In genomic region chr6:7326974-7327373, GRCm38 (mm10) we compare ENCODE assay signal across 16 mouse cellular contexts.
"Had no signal": no experiment of that assay in that cellular context is flagged by ENCODE, and none has a peak within 500 bp of the region (broad histone marks: within the 10 kb centered on the region; RNA-seq: fewer than 3 reads in every experiment).

No protein-coding gene starts in this region.

- H3K4me1 ChIP-seq: limb, embryonic 10.5 days; liver, embryonic 15.5 days; neural tube, embryonic 15.5 days had no signal

- H3K4me2 ChIP-seq: liver, embryonic 11.5 days; liver, embryonic 15.5 days; lung, embryonic 14.5 days; neural tube, embryonic 15.5 days had no signal

- H3K9me3 ChIP-seq: limb, embryonic 10.5 days; liver, embryonic 15.5 days; neural tube, embryonic 15.5 days had no signal

- ATAC-seq: intestine, postnatal 0 days had no signal

- H3K9ac ChIP-seq: liver, embryonic 15.5 days; lung, embryonic 14.5 days; neural tube, embryonic 15.5 days had no signal

- H3K4me3 ChIP-seq: left cerebral cortex, adult 2 months; limb, embryonic 10.5 days; liver, embryonic 15.5 days; myocyte; neural tube, embryonic 15.5 days had no signal

- H3K36me3 ChIP-seq: limb, embryonic 10.5 days; liver, embryonic 15.5 days; neural tube, embryonic 15.5 days had no signal

- H3K27ac ChIP-seq: left cerebral cortex, adult 2 months; limb, embryonic 10.5 days; liver, embryonic 15.5 days; neural tube, embryonic 15.5 days had no signal

- H3K27me3 ChIP-seq: liver, embryonic 15.5 days; neural tube, embryonic 15.5 days had no signal

- DNase-seq: kidney, adult 8-10 months; kidney, postnatal 25 days; lung, embryonic 14.5 days; lung, postnatal 10 days; lung, postnatal 4 days; right cerebral cortex, postnatal 4 days; spleen, adult 18-20 months; thymus, adult 18-20 months; thymus, postnatal 14 days had no signal
